Mouse (Mus musculus): ENCODE data around the gene Snap25. TPM values are rescaled to one million over a fixed set of nuclear protein-coding genes. Genes with fewer than 3 reads are reported as not detected.

Gene Snap25
- total and polyA plus RNA-seq, 2 experiments from 2014 or later = 0.33 TPM; not detected in 1

DNA sequence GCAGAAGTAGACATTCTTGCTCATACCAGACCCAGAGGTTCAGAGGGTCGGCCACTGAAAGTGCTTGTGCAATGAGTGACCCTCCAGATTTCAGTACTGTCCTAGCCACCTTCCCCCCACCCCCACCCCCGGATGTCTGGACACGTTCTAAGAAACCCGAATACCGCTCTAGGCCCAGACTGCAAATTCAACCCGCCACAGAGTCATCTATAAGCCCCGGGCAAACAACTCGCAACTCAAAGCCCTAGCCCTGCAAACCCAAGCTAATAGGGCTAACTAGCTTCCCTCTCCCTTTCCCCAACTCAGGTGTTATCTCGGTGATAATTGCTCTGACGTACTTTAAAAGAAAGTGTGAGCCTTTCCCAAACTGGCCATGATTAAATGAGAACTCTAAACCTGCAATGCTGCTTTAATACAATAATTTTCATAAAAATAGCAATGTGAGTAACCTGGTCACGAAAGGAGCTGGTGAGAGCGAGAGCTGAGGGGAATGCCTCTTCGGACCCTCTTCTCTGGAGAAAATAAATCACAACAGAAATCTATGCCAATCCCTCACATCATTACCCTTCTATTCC lies 725 bp upstream of the Snap25 start:
- H3K4me2 ChIP-seq (ENCODE audit: low read depth, low read length) = peak overlapping the region; percentile 31
- H3K27ac ChIP-seq (ENCODE audit: low read depth) = no peak overlapping the region
- TF ChIP-seq CTCF (IDR thresholded peaks at IDR 0.05; ENCODE audit: low read depth) (no peak), EP300 (IDR thresholded peaks at IDR 0.05; ENCODE audit: low read depth) (no peak)
- DNase-seq (ENCODE audit: low spot score) (no peak), ATAC-seq (ENCODE audit: insufficient read depth, low read depth) (no peak)
- peaks cover 5% of the 10 kb centered on the region; the same call in 1 of the 2 replicates for H3K4me1 ChIP-seq (ENCODE audit: control insufficient read depth, insufficient read depth)
- peaks cover 17% of the 10 kb centered on the region for H3K27me3 ChIP-seq (ENCODE audit: control insufficient read depth, insufficient read depth, low read length)
- 4% methylated on average over 13 of the region's 13 CpGs for WGBS
- no peaks in the 10 kb centered on the region for H3K36me3 ChIP-seq (replicated peaks; ENCODE audit: control insufficient read depth, insufficient read depth, low read length)
- H3K9me3 ChIP-seq (replicated peaks; ENCODE audit: control insufficient read depth, low read length) = no peaks in the 10 kb centered on the region
- no peak overlapping the region for H3K4me3 ChIP-seq (ENCODE audit: low read depth, low read length)
- H3K9ac ChIP-seq (replicated peaks; ENCODE audit: low read depth, low read length) = no peak overlapping the region

DNA sequence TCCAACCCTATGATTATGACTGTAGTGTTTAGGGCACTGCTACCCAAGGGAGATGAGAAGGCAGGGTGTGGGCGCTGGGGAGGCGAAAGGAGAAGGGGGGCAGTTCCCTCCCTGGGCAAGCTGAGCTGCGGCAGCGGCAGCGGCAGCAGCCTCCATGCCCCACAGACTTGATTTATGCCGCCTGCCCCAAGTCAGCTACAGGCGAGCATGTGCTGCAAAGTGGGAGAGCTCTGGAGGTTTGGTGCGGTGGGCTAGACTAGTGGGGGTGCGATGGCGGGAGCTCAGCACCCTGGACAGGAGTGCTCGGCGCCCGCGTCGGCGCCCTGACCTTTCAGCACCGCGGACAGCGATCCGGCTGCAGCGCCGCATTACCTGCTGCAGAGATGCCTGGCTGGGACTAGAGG lies 757 bp downstream of the Snap25 start:
- DNase-seq (ENCODE audit: low spot score) (peak; percentile 69), ATAC-seq (ENCODE audit: insufficient read depth, low read depth) (peak; percentile 88)
- Histone ChIP-seq H3K36me3 (replicated peaks; ENCODE audit: control insufficient read depth, insufficient read depth, low read length) (no peaks in the 10 kb centered on the region), H3K4me3 (ENCODE audit: low read depth, low read length) (no peak overlapping the region), H3K27me3 (ENCODE audit: control insufficient read depth, insufficient read depth, low read length) (peaks cover 17% of the 10 kb centered on the region), H3K4me1 (ENCODE audit: control insufficient read depth, insufficient read depth) (peaks cover 5% of the 10 kb centered on the region; the same call in 1 of the 2 replicates), H3K9ac (replicated peaks; ENCODE audit: low read depth, low read length) (no peak overlapping the region), H3K4me2 (ENCODE audit: low read depth, low read length) (no peak overlapping the region), H3K9me3 (replicated peaks; ENCODE audit: control insufficient read depth, low read length) (no peaks in the 10 kb centered on the region), H3K27ac (ENCODE audit: low read depth) (no peak overlapping the region)
- TF ChIP-seq EP300 (IDR thresholded peaks at IDR 0.05; ENCODE audit: low read depth) (no peak), CTCF (IDR thresholded peaks at IDR 0.05; ENCODE audit: low read depth) (0 out of 2 replicates have a peak, but pooled peaks have one; percentile 11)
- WGBS = under 1% methylated on average over 22 of the region's 22 CpGs

DNA sequence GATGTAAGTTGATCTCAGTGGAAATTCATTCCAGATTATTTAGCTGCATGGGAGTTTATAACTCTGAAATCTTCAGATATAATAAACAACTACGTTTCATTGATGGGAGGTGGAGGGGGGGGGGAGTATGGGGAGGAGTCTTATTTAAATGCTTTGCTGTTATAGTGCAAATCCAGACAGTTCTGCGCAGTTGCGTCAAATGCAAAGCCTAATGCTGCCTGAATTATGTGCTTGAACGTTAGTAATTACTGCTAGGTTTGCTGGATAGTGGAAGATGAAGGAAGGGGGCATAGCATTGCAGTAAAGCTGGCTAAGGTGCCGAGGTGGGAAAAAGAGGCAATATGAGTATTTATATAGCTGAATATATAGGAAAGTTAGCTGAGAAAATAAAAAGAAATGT lies 2.3 kb downstream of the Snap25 start:
- no peak for ATAC-seq (ENCODE audit: insufficient read depth, low read depth)
- no peaks in the 10 kb centered on the region for H3K36me3 ChIP-seq (replicated peaks; ENCODE audit: control insufficient read depth, insufficient read depth, low read length)
- no peak overlapping the region for H3K4me3 ChIP-seq (ENCODE audit: low read depth, low read length)
- H3K4me2 ChIP-seq (ENCODE audit: low read depth, low read length) = no peak overlapping the region
- no peak for DNase-seq (ENCODE audit: low spot score)
- H3K9me3 ChIP-seq (replicated peaks; ENCODE audit: control insufficient read depth, low read length) = no peaks in the 10 kb centered on the region
- H3K4me1 ChIP-seq (ENCODE audit: control insufficient read depth, insufficient read depth) = peaks cover 5% of the 10 kb centered on the region; the same call in 1 of the 2 replicates
- 70% methylated on average over 5 of the region's 5 CpGs for WGBS
- no peak overlapping the region for H3K9ac ChIP-seq (replicated peaks; ENCODE audit: low read depth, low read length)
- H3K27ac ChIP-seq (ENCODE audit: low read depth) = no peak overlapping the region
- H3K27me3 ChIP-seq (ENCODE audit: control insufficient read depth, insufficient read depth, low read length) = peaks cover 17% of the 10 kb centered on the region
- TF ChIP-seq CTCF (IDR thresholded peaks at IDR 0.05; ENCODE audit: low read depth) (no peak), EP300 (IDR thresholded peaks at IDR 0.05; ENCODE audit: low read depth) (no peak)

DNA sequence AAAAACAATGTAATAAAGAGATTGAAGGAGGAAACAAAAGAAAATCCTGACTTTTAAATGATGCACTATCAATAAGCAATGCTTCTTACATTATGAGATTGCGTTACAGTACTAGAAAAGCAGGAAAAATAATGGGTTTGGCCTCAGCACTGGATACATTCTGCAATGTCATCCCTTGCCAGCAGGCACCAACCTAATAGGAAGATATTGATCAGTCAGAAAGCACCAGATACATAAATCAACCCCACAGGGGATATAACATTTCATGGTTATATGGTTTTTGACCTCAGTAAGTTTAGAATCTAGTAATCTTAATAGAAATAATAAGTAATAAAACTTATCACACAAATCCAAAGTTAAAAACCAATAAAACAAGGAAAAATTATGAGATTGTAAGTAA lies 3.1 kb downstream of the Snap25 start:
- Histone ChIP-seq H3K27me3 (ENCODE audit: control insufficient read depth, insufficient read depth, low read length) (peaks cover 17% of the 10 kb centered on the region), H3K36me3 (replicated peaks; ENCODE audit: control insufficient read depth, insufficient read depth, low read length) (no peaks in the 10 kb centered on the region), H3K4me1 (ENCODE audit: control insufficient read depth, insufficient read depth) (peaks cover 5% of the 10 kb centered on the region; the same call in 1 of the 2 replicates), H3K9ac (replicated peaks; ENCODE audit: low read depth, low read length) (no peak overlapping the region), H3K4me3 (ENCODE audit: low read depth, low read length) (no peak overlapping the region), H3K9me3 (replicated peaks; ENCODE audit: control insufficient read depth, low read length) (no peaks in the 10 kb centered on the region), H3K27ac (ENCODE audit: low read depth) (no peak overlapping the region), H3K4me2 (ENCODE audit: low read depth, low read length) (no peak overlapping the region)
- WGBS = 76% methylated on average over 1 of the region's 1 CpGs
- DNase-seq (ENCODE audit: low spot score) (no peak), ATAC-seq (ENCODE audit: insufficient read depth, low read depth) (no peak)
- TF ChIP-seq CTCF (IDR thresholded peaks at IDR 0.05; ENCODE audit: low read depth) = no peak
- no peak for TF ChIP-seq EP300 (IDR thresholded peaks at IDR 0.05; ENCODE audit: low read depth)

GRCm38 (mm10) chr2:136720235-136720634 lies 7.0 kb downstream of the Snap25 start:
- ATAC-seq (ENCODE audit: insufficient read depth, low read depth) = no peak
- no peak overlapping the region for H3K4me3 ChIP-seq (ENCODE audit: low read depth, low read length)
- TF ChIP-seq EP300 (IDR thresholded peaks at IDR 0.05; ENCODE audit: low read depth) (no peak), CTCF (IDR thresholded peaks at IDR 0.05; ENCODE audit: low read depth) (peak; percentile 57)
- no peak overlapping the region for H3K27ac ChIP-seq (ENCODE audit: low read depth)
- DNase-seq (ENCODE audit: low spot score) = peak; percentile 14
- 17% methylated on average over 4 of the region's 4 CpGs for WGBS
- no peaks in the 10 kb centered on the region for H3K9me3 ChIP-seq (replicated peaks; ENCODE audit: control insufficient read depth, low read length)
- H3K4me1 ChIP-seq (ENCODE audit: control insufficient read depth, insufficient read depth) = no peaks in the 10 kb centered on the region
- H3K4me2 ChIP-seq (ENCODE audit: low read depth, low read length) = no peak overlapping the region
- no peak overlapping the region for H3K9ac ChIP-seq (replicated peaks; ENCODE audit: low read depth, low read length)
- no peaks in the 10 kb centered on the region for H3K36me3 ChIP-seq (replicated peaks; ENCODE audit: control insufficient read depth, insufficient read depth, low read length)
- no peaks in the 10 kb centered on the region for H3K27me3 ChIP-seq (ENCODE audit: control insufficient read depth, insufficient read depth, low read length)

- Histone ChIP-seq H3K4me2 (ENCODE audit: low read depth, low read length) (no peak overlapping the region), H3K27ac (ENCODE audit: low read depth) (no peak overlapping the region), H3K9ac (replicated peaks; ENCODE audit: low read depth, low read length) (no peak overlapping the region), H3K4me1 (ENCODE audit: control insufficient read depth, insufficient read depth) (no peaks in the 10 kb centered on the region), H3K9me3 (replicated peaks; ENCODE audit: control insufficient read depth, low read length) (peaks cover 5% of the 10 kb centered on the region; the same call in 1 of the 2 replicates), H3K27me3 (ENCODE audit: control insufficient read depth, insufficient read depth, low read length) (no peaks in the 10 kb centered on the region), H3K36me3 (replicated peaks; ENCODE audit: control insufficient read depth, insufficient read depth, low read length) (no peaks in the 10 kb centered on the region), H3K4me3 (ENCODE audit: low read depth, low read length) (no peak overlapping the region)
- no peak for DNase-seq (ENCODE audit: low spot score)
- no peak for ATAC-seq (ENCODE audit: insufficient read depth, low read depth)
- WGBS = 71% methylated on average over 2 of the region's 2 CpGs
- TF ChIP-seq EP300 (IDR thresholded peaks at IDR 0.05; ENCODE audit: low read depth) (no peak), CTCF (IDR thresholded peaks at IDR 0.05; ENCODE audit: low read depth) (no peak)
These were observed 25.0 kb downstream of the Snap25 start for GRCm38 (mm10) chr2:136738260-136738659.

All from heart, postnatal 0 days (tissue).